26 mouse cellular contexts compared by ENCODE assay signal in genomic region chr1:28349411-28349973, GRCm38 (mm10).
DNase-seq lines count a peak whose midpoint lies in the region; ATAC-seq and TF ChIP-seq lines count a peak whose summit lies in the region.
"Had no signal": no experiment of that assay in that cellular context is flagged by ENCODE, and none has a peak within 500 bp of the region (broad histone marks: within the 10 kb centered on the region; RNA-seq: fewer than 3 reads in every experiment).

No protein-coding gene starts in this region.

- ATAC-seq in frontal cortex, adult (ENCODE audit: low TSS enrichment): peak; percentile 96
- ATAC-seq in forebrain, embryonic 16.5 days: peak; percentile 74
- ATAC-seq: hindbrain, embryonic 16.5 days; intestine, embryonic 16.5 days; liver, embryonic 12.5 days; Patski had no signal

- TF ChIP-seq CTCF in left cerebral cortex, adult 2 months (IDR thresholded peaks at IDR 0.05): no peak

- H3K9ac ChIP-seq in forebrain, embryonic 16.5 days (replicated peaks; ENCODE audit: low read depth, low read length): no peak overlapping the region
- H3K9ac ChIP-seq: embryonic facial prominence, embryonic 12.5 days; kidney, embryonic 15.5 days; limb, embryonic 13.5 days; liver, embryonic 12.5 days had no signal

- H3K4me3 ChIP-seq in left cerebral cortex, adult 2 months: no peak overlapping the region
- H3K4me3 ChIP-seq in forebrain, embryonic 16.5 days (replicated peaks; ENCODE audit: low read length): no peak overlapping the region
- H3K4me3 ChIP-seq in limb, embryonic 10.5 days: no peak overlapping the region
- H3K4me3 ChIP-seq: embryonic facial prominence, embryonic 12.5 days; kidney, embryonic 15.5 days; limb, embryonic 13.5 days; liver, embryonic 12.5 days had no signal

- H3K36me3 ChIP-seq in forebrain, embryonic 16.5 days (ENCODE audit: control insufficient read depth, insufficient read depth): no peaks in the 10 kb centered on the region
- H3K36me3 ChIP-seq in limb, embryonic 10.5 days: no peaks in the 10 kb centered on the region
- H3K36me3 ChIP-seq: embryonic facial prominence, embryonic 12.5 days; G1E; kidney, embryonic 15.5 days; limb, embryonic 13.5 days; liver, embryonic 12.5 days had no signal

- H3K4me2 ChIP-seq in forebrain, embryonic 16.5 days (ENCODE audit: low read length): no peak overlapping the region
- H3K4me2 ChIP-seq: embryonic facial prominence, embryonic 12.5 days; heart, embryonic 11.5 days; kidney, embryonic 15.5 days; limb, embryonic 13.5 days; liver, embryonic 12.5 days; midbrain, embryonic 11.5 days had no signal

- 67% methylated on average over 2 of the region's 2 CpGs for WGBS in forebrain, embryonic 16.5 days
- 86% methylated on average over 2 of the region's 2 CpGs for WGBS in limb, embryonic 10.5 days

- H3K4me1 ChIP-seq in forebrain, embryonic 16.5 days (replicated peaks; ENCODE audit: control insufficient read depth, insufficient read depth, low read length): no peaks in the 10 kb centered on the region
- H3K4me1 ChIP-seq in limb, embryonic 10.5 days: no peaks in the 10 kb centered on the region
- H3K4me1 ChIP-seq: embryonic facial prominence, embryonic 12.5 days; kidney, embryonic 15.5 days; limb, embryonic 13.5 days; liver, embryonic 12.5 days had no signal

- no peaks in the 10 kb centered on the region for H3K27me3 ChIP-seq in forebrain, embryonic 16.5 days (replicated peaks; ENCODE audit: control insufficient read depth, insufficient read depth, low read length)
- H3K27me3 ChIP-seq in limb, embryonic 10.5 days (ENCODE audit: low read depth, poor library complexity, severe bottlenecking): no peaks in the 10 kb centered on the region
- H3K27me3 ChIP-seq: CH12.LX; embryonic facial prominence, embryonic 12.5 days; kidney, embryonic 15.5 days; limb, embryonic 13.5 days; liver, embryonic 12.5 days; Patski had no signal

- intact Hi-C loops in left cerebral cortex, adult 2 months (cut with DNase I): no loop called here
- intact Hi-C loops in left cerebral cortex, postnatal 4 days (cut with DNase I): no loop called here

- H3K27ac ChIP-seq in left cerebral cortex, adult 2 months: peak overlapping the region; percentile 48
- no peak overlapping the region for H3K27ac ChIP-seq in forebrain, embryonic 16.5 days (ENCODE audit: low read length)
- H3K27ac ChIP-seq in limb, embryonic 10.5 days: no peak overlapping the region
- H3K27ac ChIP-seq: embryonic facial prominence, embryonic 12.5 days; kidney, embryonic 15.5 days; limb, embryonic 13.5 days; liver, embryonic 12.5 days had no signal

- no peaks in the 10 kb centered on the region for H3K9me3 ChIP-seq in forebrain, embryonic 16.5 days (ENCODE audit: control insufficient read depth, low read length)
- H3K9me3 ChIP-seq in limb, embryonic 10.5 days (replicated peaks): no peaks in the 10 kb centered on the region
- H3K9me3 ChIP-seq: embryonic facial prominence, embryonic 12.5 days; G1E; kidney, embryonic 15.5 days; limb, embryonic 13.5 days; liver, embryonic 12.5 days had no signal

- no peak for DNase-seq in frontal cortex, postnatal 14 days (ENCODE audit: low spot score in 2 of 2)
- no peak for DNase-seq in left cerebral cortex, adult 2 months (ENCODE audit: extremely low spot score in 1 of 2, low spot score in 2 of 2)
- no peak for DNase-seq in left cerebral cortex, postnatal 4 days
- DNase-seq in brain, adult 2 months (ENCODE audit: low read depth, low spot score): peak; percentile 75
- no peak for DNase-seq in limb, embryonic 10.5 days (ENCODE audit: low spot score)
- DNase-seq: adrenal gland, postnatal 36 days; cerebellum, adult 18-20 months; cerebellum, postnatal 14 days; gastrocnemius, postnatal 14 days; heart, adult 11 months; lung, adult 18-20 months; lung, postnatal 10 days; thymus, postnatal 25 days had no signal
